Mouse (Mus musculus): Measurements from ENCODE around the gene Rpia.

GRCm38 (mm10) chr6:70739456-70739855 is 52.6 kb downstream of the Rpia start:
- TF ChIP-seq CTCF (IDR thresholded peaks at IDR 0.05; ENCODE audit: low read depth) (no peak), EP300 (optimal IDR thresholded peaks at IDR 0.05) (no peak)

Data from stomach, postnatal 0 days (tissue).